In genomic region chr4:12247994-12248393, GRCm38 (mm10) we compare ENCODE assay signal across 13 mouse cellular contexts.
"Had no signal": no experiment of that assay in that cellular context is flagged by ENCODE, and none has a peak within 500 bp of the region (broad histone marks: within the 10 kb centered on the region; RNA-seq: fewer than 3 reads in every experiment).

No protein-coding gene starts in this region.

- DNase-seq: gastrocnemius, postnatal 14 days; gastrocnemius, postnatal 36 days; heart, adult 18-20 months; heart, postnatal 10 days; heart, postnatal 36 days; kidney, adult 11 months; kidney, adult 2 months; kidney, adult 9 months; kidney, postnatal 14 days; kidney, postnatal 36 days; layer of hippocampus, adult 9-11 months; layer of hippocampus, postnatal 36 days; left cerebral cortex, postnatal 4 days had no signal
